Mouse (Mus musculus): Measurements from ENCODE around the gene Eif2a.

- TF ChIP-seq POLR2A (IDR thresholded peaks at IDR 0.05; ENCODE audit: low read depth, low read length), result no peak
- TF ChIP-seq CTCF (IDR thresholded peaks at IDR 0.05; ENCODE audit: extremely low read depth, insufficient read depth, insufficient read length, insufficient replicate concordance), result no peak
These were observed 752 bp downstream of the Eif2a start for GRCm38 (mm10) chr3:58526408-58526737.
